Mouse (Mus musculus): ENCODE data around the gene Dock2.

Gene Dock2

DNA sequence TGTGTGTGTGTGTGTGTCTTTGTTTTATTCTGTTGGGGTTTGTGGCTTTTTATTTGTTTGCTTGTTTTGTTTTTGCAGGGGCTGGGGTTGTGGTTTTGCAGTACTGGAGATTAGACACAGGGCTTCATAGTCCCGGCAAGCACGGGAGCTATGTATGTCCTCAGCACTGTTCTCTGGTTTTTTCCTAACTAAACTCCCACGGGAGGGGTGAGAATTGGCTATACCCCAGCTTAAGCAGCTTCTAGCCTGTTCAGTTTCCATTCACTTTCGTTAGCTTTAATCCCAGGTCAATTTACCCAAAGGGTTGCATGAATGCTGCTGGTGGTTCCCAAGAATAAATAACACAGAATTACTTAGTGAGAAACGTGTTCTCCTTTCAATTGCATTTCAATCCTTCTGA lies 376.8 kb downstream of the Dock2 start:
- no peak for DNase-seq

DNA sequence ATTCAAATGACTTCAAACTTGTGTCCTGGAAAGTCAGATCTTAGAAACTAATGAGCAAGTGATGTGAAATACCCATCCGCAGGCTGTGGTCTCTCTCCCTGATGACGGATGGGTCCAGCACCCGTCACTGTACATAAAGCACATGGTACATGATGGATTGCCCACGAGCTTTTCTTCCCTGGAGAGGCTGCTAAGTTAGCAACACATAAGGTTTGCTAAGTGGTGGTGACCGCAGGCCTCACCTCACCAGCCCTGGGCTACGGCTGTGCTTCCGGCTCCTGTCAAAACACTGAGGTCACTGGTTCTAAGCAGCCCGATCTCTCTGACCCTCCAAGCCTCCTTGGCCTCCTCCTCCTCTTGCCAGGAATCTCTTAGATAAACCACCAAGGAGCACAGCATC lies 377.4 kb downstream of the Dock2 start:
- DNase-seq: no peak

DNA sequence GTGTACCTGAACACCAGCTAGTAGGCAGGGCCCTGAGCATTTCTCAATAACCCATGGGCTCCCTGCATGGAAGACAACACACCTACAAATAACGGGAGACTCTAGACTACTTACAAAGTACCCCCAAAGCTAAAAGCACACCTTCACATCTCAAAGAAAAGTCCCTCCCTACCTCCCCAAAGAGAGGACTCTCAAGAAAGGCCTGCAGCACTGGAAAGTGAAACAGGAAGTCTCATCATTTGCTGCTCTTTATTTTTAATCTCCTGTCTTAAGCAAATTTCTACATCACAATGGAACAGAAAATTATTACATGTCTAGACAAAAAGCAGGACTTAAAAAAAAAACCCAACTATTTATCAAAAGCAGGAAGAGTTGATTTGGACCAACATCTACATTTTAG lies 378.4 kb downstream of the Dock2 start:
- no peak for DNase-seq

DNA sequence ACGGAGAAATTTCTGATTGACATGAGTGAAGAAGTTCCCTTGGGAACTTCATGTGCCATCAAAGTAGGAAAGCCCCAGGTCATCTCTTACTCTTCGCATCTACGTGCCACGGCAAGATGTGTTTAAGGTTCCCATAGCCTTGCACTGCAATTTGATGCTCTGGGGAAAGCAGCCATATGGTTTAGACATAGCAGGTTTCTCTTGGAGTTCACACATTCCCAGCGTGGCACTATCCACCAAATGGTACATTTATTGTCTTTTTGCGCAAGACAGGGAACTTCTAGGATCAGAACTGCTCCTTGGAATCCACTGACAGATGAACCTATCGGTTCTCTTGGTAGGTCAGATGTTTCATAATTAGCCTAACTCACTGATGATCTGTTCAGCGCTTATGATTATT lies 382.3 kb downstream of the Dock2 start:
- no peak for DNase-seq

DNA sequence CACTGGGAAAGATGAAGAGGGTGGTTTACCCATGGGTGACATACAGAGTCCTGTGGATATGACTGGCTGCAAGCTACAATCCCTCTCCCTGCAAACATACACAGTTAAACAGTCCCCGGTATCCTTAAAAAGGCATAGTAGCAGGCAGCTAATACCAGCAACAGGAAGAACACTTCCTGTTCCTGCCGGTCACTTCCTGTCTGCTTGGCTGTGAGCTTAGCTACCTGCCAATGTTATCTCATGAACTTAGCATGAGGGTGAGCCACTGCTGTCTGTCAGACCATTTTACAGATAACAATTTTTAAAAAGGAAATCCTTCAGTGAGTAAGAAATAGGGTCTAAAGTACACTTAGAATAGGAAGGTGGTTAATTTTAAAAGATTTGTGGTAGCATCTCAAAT lies 385.1 kb downstream of the Dock2 start:
- DNase-seq: no peak

DNA sequence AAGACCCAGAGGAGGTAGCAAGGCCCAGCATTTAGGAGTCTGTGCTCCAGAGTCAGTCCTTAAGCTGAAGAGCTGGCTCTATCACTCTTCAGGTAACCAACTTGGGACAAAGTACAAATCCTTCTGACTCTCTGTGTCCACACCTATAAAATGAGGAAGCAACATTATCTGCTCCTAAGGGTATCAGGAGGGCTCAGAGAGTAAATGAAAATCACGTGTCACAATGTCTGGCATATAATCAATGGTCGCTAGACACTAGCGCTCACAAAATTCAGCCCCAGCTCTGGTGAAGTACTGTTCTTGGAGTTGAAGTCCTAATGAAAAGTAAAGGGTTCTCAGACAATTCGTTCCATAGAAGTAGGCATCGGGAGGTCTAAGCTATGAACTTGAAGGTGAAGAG lies 386.0 kb downstream of the Dock2 start:
- DNase-seq: no peak

DNA sequence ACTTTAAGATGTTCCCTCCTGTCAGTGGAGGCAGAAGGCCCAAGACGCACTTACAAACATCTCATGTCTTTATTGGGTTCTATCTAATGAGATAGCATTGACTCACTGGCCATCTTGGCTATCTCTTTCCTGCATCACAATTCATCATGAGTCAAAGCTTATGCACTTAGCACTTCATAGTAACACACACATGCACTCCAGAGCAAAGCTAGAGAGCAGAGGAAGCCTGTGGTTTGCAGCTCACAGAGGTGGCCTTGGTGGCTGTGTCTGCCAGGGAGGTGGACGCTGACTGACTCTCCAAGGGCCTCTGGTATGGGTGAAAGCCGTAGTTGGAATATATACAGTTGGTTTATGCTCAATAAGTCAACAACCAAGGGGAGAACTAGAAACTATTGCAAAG lies 387.9 kb downstream of the Dock2 start:
- DNase-seq: no peak

DNA sequence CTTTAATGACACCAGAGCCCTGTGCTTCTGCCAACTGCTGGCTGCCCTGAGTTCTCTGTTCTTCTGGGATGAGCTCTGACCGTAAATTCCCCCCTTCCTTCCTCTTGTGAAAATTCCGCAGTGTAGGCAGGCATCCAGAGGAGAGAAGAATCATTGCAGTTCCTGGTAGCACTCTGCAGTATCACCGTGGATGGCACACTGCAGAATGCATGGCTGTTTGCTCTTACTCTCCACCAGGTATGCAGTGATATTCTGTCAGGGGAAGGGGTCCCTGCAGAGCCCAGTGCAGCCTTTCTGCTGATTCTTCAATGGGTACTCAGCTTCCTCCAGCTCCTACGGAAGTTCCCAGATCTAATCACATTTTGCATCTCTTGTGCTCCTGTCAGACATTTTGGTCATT lies 391.6 kb downstream of the Dock2 start:
- no peak for DNase-seq

GRCm38 (mm10) chr11:34389261-34390116 lies 394.2 kb downstream of the Dock2 start:
- DNase-seq: peak in 1 of 2 experiments; percentile 25

- no peak for DNase-seq
These were observed 398.5 kb downstream of the Dock2 start for GRCm38 (mm10) chr11:34385001-34385688.

- no peak for DNase-seq
These were observed 399.5 kb downstream of the Dock2 start for GRCm38 (mm10) chr11:34384178-34384577.

- DNase-seq: no peak
These were observed 400.2 kb downstream of the Dock2 start for GRCm38 (mm10) chr11:34383501-34383900.

DNA sequence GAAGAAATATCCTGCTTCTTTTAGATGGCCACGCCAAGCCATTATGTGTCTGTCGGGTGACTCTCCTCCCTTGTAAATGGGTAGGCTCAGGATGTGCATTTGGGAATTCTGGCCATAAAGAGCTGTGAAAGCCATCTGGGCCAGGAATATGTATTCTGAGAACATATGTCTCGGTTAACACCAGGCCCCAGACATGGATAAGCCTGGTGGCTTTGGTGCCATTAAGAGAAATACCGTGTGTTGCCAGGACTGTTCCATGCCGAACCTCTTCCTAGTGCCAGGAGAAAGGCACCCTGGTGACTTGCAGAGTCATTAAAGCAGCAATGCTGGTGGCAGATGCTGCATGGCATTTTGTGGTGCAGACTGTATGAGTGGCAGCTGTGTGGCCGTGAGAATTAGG lies 406.0 kb downstream of the Dock2 start:
- no peak for DNase-seq

DNA sequence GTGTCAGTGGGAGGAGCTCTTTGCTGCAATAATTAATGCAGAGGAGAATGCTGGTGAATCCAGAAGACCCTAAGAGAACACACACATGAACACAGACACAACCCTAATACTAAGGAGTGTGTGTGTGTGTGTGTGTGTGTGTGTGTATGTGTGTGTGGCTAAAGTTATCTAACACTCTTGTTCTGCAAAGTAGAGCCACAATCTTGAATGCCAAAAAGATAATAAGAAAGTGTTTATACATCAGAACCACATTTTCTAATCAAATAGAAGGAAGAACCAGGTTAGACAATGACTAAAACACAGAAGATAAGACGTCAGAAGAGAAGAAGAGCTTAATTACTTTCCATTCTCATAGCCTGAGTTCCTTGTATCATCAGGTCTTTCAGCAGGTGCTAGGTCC lies 408.1 kb downstream of the Dock2 start:
- DNase-seq: no peak

DNA sequence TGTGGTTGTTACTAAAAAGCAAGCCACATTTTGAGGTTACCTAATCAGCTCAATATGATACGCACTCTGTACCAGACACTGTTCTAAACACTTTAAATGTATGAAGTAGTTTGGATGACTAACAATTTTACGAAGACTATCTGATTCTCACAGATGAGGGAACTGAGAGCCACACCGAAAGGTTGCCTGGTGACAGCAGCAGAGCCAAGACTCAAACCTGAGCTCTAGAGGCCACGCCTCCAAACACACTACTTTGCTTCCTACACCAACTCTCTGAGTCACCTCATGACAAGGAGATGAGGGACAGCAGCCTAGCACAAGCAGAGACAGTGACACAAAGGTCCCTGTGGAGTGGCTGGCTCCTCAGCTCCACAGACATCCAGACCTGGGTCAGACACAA lies 411.5 kb downstream of the Dock2 start:
- no peak for DNase-seq

DNA sequence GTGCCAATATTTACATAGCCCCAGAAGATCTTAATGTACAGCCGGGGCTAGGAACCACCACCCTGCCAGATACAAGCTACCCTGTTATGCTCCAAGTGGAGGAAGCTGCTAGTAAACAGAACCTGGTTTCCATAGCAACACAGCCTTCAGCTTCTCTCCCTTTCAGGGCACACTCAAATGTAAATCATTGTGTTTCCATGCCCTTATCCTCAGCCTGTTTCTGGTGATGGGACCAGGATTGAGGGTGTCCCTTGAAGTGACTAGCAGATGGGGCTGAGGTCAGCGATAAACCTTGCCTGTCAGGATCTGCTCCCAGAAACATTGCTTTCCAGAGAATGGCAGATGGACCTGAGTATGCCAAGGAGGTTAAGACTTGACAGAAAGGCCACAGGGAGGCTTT lies 427.6 kb downstream of the Dock2 start:
- DNase-seq: peak; percentile 40 to 45

- peak; percentile 18 for DNase-seq
These were observed 428.3 kb downstream of the Dock2 start for GRCm38 (mm10) chr11:34355406-34355805.

- DNase-seq: no peak
These were observed 434.1 kb downstream of the Dock2 start for GRCm38 (mm10) chr11:34349453-34350056.

DNA sequence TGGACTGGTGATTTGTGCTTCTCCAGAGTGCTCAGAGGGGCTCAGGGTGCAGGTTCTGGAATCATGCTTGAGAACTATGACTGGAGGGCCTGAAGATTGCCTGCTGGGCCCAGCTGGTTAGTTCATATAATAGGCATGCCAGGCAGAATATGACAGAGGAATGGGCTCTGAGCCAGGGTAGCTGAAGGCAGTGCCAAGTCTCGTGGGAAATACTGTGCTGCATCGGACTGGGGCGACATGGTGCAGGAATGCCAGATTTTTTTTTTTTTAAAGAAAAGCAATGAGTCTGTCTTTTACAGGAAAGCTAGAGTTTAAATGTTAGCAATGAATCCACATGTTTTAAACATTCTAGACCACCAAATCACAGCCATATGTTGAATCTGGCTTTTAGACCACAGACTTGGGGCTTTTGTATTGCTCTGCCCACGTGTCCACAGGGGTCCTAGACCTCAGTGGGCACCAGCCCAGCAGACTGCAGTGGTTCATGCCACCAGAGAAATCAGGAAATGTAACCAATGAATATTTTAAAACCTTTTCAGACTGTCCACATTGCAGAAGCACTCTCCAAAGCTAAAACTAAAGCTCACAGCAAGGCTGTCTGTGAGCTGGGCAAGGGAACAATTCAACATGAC lies 435.3 kb downstream of the Dock2 start:
- DNase-seq: peak; percentile 69 to 79

DNA sequence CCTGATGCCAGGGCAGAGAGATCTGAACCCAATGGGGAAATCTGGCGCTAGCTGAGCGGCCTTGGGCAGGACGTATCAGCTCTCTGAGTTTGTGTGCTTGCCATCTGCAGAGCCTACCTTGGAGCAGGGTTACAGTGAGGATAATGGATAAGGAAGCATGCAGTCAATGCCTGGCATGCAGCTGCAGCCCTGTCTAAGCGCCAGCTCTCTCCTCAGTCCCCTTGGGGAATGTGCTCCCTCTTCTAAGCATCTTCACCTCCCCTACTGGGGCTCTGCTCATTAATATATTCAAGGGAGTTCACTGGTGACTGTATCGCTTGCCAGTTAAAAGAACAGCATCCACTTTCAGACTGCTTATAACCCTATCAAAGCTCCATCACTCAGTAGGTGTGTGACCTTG lies 439.4 kb downstream of the Dock2 start:
- DNase-seq: no peak

- DNase-seq: no peak
These were observed 439.9 kb downstream of the Dock2 start for GRCm38 (mm10) chr11:34343742-34344307.

DNA sequence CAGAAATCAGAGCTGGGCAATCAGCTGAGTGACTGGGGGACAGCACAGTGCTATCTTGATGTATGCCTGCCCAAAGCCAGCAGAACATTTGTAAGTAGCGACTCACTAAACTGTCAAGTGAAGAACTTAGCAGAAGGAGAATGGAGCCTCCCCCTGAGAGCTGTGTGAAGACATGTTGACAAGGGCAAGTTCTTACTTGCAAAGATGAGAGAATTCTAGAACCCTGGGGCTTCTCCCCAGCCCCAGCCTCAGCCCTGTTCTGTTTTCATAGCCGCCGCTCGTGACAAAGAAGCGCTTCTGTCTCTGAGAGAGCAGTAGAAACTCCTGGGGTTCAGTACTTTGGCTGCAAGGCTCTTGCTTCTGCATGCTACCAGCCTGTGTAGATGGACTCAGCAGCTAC lies 444.0 kb downstream of the Dock2 start:
- DNase-seq: no peak

DNA sequence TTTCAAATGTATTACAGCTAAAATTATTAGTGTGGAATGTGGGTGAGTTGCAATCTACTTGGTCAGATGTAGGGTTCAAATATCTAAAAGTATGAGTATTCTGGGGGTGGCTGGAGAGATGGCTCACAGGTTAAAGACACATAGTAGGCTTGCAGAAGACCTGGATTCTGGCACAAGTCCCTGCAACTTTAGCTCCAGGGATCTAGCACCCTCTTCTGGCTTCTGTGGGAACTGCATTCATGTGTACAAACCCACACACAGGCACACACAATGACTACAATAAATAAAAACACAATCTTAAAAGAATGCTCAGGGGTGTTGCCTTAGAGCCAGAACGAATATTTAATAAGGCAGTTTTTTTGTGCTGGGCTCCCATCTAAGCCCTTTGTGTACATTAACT lies 445.8 kb downstream of the Dock2 start:
- DNase-seq: no peak

Measured in cerebellum, postnatal 25 days (tissue).